Mouse (Mus musculus) embryo, embryonic 10.5 days (tissue): Measurements from ENCODE around the gene Cct6b.
A peak's percentile ranks its signal among the peaks of the same experiment; 100 is the strongest.
"Not testable (repeated sequence)": the region's sequence is repeated elsewhere in the genome, so short reads cannot be mapped to it uniquely, and the experiment has no call there.

Source experiments
- DNase-seq: peaks from one replicate; pipeline ENCODE4 v3.0.0-alpha.2; 2015; ENCODE audit warnings: low spot score

Cct6b gene

GRCm38 (mm10) chr11:82699865-82700410 lies 64.2 kb downstream of the Cct6b start:
- DNase-seq, result no peak

- DNase-seq, result no peak
These were observed 68.2 kb downstream of the Cct6b start for GRCm38 (mm10) chr11:82695930-82696329.

- DNase-seq, result not testable (repeated sequence)
These were observed 69.2 kb downstream of the Cct6b start for GRCm38 (mm10) chr11:82694947-82695346.

- DNase-seq, result peak; percentile 9
These were observed 71.5 kb downstream of the Cct6b start for GRCm38 (mm10) chr11:82692668-82693067.

GRCm38 (mm10) chr11:82690476-82690875 lies 73.6 kb downstream of the Cct6b start:
- no peak for DNase-seq

- DNase-seq, result no peak
These were observed 76.5 kb downstream of the Cct6b start for GRCm38 (mm10) chr11:82687668-82688067.

GRCm38 (mm10) chr11:82684676-82685075 lies 79.4 kb downstream of the Cct6b start:
- no peak for DNase-seq

GRCm38 (mm10) chr11:82683765-82684505 lies 80.2 kb downstream of the Cct6b start:
- peak; percentile 64 for DNase-seq

- DNase-seq, result no peak
These were observed 85.6 kb downstream of the Cct6b start for GRCm38 (mm10) chr11:82678561-82678960.
